Mouse (Mus musculus) G1E (cell line): ENCODE data around the gene Calm3.
"Not testable (repeated sequence)": the region's sequence is repeated elsewhere in the genome, so short reads cannot be mapped to it uniquely, and the experiment has no call there.

ENCODE experiments used
- CTCF ChIP-seq: IDR thresholded peaks from 2 replicates; pipeline ENCODE4 v1.5.1; 2012; ENCODE audit warnings: low read depth, low read length, inconsistent platforms, mixed read lengths
- GATA1 ChIP-seq: IDR thresholded peaks from 2 replicates; pipeline ENCODE4 v1.6.1; 2012; ENCODE audit warnings: borderline replicate concordance, low read length, inconsistent platforms, mixed read lengths
- POLR2AphosphoS5 ChIP-seq: IDR thresholded peaks from 2 replicates; pipeline ENCODE4 v1.6.1; 2012; ENCODE audit warnings: low read depth, low read length, inconsistent platforms; ENCODE audit not compliant: insufficient replicate concordance
- TAL1 ChIP-seq: conservative IDR thresholded peaks from 2 replicates; pipeline ENCODE4 v1.6.1; 2012; ENCODE audit warnings: low read depth, low read length, inconsistent platforms, mixed read lengths

DNA sequence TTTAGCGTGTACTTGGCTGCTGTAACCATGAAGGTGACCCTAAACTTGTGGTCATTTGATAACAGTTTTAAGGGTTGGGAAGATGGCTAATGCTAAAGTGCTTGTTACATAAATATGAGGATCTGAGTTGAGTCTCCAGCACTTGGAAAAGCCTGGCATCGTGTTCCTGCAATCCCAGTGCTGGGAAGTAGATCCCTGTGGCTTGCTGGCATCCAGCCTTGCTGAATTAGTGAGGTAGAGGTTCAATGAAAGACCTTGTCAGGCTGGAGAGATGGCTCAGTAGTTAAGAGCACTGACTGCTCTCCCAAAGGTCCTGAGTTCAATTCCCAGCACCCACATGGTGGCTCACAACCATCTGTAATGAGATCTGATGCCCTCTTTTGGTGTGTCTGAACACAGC is 29.9 kb upstream of the Calm3 start:
- TF ChIP-seq TAL1, CTCF, POLR2AphosphoS5, GATA1: not testable (repeated sequence)
